Mouse (Mus musculus) retina, adult 2 months (tissue): Measurements from ENCODE around the gene Cyp2d10.
"Not testable (repeated sequence)": the region's sequence is repeated elsewhere in the genome, so short reads cannot be mapped to it uniquely, and the experiment has no call there.

ENCODE experiments used
- DNase-seq: peaks from one replicate; pipeline ENCODE4 v3.0.0-alpha.2; 2012; ENCODE audit warnings: low read depth, low spot score

The Cyp2d10 gene

DNA sequence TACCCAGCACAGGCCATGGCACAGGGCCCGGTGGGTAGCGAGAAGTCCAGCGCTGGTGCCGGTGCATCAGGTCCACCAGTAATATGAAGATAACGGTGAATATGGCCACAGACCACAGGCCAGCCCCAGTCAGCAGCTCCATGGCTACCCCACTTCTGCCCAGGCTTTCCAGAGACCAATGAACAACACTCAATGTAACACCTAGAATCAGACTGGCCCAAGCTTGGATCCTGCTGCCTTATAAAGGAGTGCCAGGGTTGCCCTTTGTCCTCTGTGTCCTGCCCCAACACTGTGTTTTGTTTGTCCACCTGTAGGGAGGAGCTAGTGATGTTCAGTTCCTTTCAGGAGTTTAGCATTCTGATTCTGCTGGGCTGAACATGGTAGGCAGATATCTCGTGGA is at the start of gene Cyp2d10:
TSS of gene Cyp2d10 (minus strand) at position 215 of the 400 bp plus-strand sequence.
- DNase-seq: no peak

DNA sequence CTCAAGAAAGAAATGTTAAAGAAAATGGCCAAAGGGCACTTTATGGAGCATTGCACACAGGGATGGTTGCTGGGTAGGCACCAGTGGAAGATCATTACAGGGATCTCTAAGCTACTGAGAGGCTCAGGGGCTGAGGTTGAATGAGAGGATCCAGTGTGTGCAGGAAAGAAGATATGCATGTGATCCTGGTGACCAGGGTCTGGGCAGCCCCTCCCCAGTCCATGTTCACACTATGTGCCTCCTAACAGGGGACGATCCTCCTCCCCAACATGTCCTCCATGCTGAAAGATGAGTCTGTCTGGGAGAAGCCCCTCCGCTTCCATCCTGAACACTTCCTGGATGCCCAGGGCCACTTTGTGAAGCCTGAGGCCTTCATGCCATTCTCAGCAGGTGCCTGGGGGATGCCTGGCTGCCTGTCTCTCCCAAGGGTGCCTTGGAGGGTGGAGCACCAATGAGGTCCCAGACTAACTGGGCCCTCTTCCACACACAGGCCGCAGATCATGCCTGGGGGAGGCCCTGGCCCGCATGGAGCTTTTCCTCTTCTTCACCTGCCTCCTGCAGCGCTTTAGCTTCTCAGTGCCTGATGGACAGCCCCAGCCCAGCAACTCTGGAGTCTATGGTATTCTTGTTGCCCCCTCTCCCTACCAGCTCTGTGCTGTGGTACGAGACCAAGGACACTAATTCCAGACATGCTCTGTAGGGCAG is 49.2 kb upstream of the Cyp2d10 start:
- not testable (repeated sequence) for DNase-seq

- not testable (repeated sequence) for DNase-seq
Observed at GRCm38 (mm10) chr15:82453501-82453900, 46.5 kb upstream of the Cyp2d10 start.

- not testable (repeated sequence) for DNase-seq
Observed at GRCm38 (mm10) chr15:82452133-82452532, 45.1 kb upstream of the Cyp2d10 start.

GRCm38 (mm10) chr15:82450045-82450444 is 43.0 kb upstream of the Cyp2d10 start:
- not testable (repeated sequence) for DNase-seq

- no peak for DNase-seq
Observed at GRCm38 (mm10) chr15:82445196-82445595, 38.2 kb upstream of the Cyp2d10 start.

DNA sequence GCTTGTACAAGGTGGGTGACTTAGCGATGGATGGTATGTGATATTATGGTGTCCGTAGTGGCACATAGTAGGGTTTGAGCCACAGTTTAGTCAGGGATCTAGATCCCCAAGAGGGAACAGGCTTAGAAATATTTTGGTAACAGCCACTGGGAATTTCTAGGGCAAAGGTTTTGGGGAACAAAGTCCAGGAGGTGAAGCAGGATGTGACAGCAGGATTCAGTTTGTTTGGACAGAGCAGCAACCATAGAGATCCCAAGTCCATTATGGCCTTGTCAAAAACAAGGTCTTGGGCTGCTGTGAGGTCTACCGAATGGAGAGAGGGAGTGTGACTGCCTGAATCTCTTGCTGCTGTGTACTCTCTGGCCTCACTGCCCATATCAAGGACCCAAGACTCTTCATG is 36.7 kb upstream of the Cyp2d10 start:
- no peak for DNase-seq

GRCm38 (mm10) chr15:82437975-82438617 is 31.1 kb upstream of the Cyp2d10 start:
- DNase-seq: no peak

- DNase-seq: no peak
Observed at GRCm38 (mm10) chr15:82435606-82436005, 28.6 kb upstream of the Cyp2d10 start.

- no peak for DNase-seq
Observed at GRCm38 (mm10) chr15:82435011-82435410, 28.0 kb upstream of the Cyp2d10 start.

- no peak for DNase-seq
Observed at GRCm38 (mm10) chr15:82434541-82434940, 27.5 kb upstream of the Cyp2d10 start.

DNA sequence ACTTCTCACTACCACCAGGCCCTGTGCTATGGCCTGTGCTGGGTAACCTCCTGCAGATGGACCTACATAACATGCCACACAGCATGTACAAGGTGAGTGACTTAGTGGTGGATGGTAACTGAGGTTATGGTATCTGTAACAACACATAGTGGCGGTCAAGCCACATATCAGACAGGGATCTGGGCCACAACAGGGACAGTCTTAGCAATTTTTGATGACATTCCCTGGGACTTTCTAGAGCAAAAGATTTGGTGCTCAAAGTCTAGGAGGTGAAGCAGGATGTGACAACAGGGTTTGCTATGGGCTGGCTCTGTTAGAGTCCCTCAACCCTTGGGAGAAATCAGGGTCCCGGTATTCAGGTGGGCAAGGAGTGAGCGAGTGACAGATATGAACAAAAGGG is 26.6 kb upstream of the Cyp2d10 start:
- DNase-seq: no peak

- DNase-seq: no peak
Observed at GRCm38 (mm10) chr15:82433137-82433536, 26.1 kb upstream of the Cyp2d10 start, which contains the start of gene Cyp2d9. Gene Cyp2d9 (plus strand): TSS chr15:82433437.

GRCm38 (mm10) chr15:82423471-82423870 is 16.5 kb upstream of the Cyp2d10 start:
- no peak for DNase-seq

DNA sequence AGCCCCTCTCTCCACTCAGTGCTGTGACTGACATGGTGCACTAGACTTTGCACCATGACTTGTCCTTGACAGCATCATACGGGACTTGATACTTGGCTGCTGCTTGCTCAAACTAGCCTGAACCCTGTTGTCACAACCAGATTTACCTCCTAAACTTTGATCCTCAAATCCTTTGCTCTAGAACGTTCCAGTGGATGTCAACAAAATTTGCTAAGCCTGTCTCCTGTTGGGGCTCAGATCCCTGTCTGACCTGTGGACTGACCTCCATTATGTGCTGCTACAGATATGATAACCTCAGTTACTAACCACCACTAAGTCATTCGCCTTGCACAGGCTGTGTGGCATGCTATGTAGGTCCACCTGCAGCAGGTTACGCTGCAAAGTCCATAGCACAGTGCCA is 15.9 kb upstream of the Cyp2d10 start:
- DNase-seq: no peak

DNA sequence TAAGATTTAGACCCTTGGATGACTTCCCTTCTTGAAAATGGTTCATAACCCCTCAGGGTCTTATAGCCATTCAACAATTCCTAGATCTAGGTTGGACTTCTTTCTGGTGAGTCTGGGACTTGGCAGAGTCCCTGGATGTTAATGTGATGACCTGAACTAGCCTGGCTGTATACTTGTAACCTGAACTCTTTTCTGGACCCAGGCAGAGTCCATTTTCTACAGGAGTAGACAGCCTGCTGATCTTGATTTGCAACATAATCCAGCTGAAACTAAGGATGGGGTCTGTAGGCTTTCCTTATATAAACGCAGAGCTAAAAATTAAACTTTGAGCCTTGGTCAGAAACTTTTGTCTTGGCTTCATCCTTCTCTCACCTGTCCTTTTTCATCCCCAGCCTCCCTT is 11.6 kb upstream of the Cyp2d10 start:
- DNase-seq: no peak

GRCm38 (mm10) chr15:82416797-82417789 is 10.1 kb upstream of the Cyp2d10 start:
- DNase-seq: peak; percentile 38

- no peak for DNase-seq
Observed at GRCm38 (mm10) chr15:82407536-82407935, 541 bp upstream of the Cyp2d10 start.

DNA sequence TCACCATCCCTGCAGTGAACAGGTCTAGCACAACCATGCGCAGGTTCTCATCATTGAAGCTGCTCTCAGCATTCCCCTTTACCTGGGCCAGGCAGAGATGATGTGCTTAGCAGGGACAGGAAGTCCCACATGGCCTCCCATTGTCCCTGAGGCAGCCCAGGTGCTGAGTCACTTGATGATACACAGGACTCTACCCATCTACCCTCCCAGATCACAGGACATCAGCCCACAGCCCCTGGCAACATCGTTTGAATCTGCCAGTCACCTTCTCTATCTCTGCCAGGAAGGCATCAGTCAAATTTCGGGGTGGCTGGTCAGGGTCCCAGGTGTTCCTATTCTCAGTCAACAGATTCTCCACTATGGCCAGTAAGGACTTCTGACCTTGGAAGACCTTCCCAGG is 2.8 kb downstream of the Cyp2d10 start:
- DNase-seq: no peak

GRCm38 (mm10) chr15:82403606-82404005 is 3.4 kb downstream of the Cyp2d10 start:
- DNase-seq: no peak

DNA sequence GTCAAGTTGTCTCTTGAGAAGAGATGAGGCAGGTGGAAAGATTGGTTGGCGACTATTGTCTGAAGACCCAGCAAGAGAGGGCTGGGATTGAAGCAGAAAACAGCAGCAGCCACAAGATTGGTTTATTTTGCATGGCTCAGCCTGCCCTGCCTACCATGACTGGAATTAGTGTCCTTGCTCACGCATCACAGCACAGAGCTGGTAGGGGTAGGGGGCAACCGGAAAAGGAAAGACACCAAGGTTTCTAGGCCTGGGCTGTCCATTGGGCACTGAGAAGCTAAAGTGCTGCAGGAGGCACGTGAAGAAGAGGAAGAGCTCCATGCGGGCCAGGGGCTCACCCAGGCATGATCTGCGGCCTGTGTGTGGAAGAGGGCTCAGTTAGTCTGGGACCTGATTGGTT is 4.3 kb downstream of the Cyp2d10 start:
- no peak for DNase-seq

- no peak for DNase-seq
Observed at GRCm38 (mm10) chr15:82402106-82402505, 4.9 kb downstream of the Cyp2d10 start.
